Mouse (Mus musculus) ovary, postnatal 14 days (tissue): ENCODE measurements around the gene Colec11.

Experiments
- DNase-seq: peaks from one replicate; pipeline ENCODE4 v3.0.0; 2022; ENCODE audit warnings: low spot score

Gene Colec11

DNA sequence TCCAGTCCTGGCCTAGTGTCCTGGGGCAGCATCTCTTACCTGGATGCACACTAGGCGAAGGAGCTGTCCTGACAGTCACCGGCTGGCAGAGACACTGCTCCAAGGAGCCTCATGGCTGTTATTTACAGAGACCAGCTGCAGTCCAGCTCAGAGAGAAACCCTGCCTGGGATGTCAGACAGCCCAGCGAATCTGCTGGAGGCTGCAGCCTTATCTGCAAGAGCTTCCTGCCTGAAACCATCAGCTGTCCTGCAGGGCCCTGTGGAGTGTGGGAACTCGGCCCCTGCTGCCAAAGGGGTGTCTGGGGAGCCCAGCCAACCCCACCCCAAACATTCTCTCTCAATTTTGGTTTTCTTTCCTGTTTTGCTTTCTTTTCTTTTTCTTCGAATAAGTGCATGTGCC lies at the start of gene Colec11:
Colec11 (minus strand) TSS at position 183 of the 400 bp plus-strand sequence.
- DNase-seq = no peak

DNA sequence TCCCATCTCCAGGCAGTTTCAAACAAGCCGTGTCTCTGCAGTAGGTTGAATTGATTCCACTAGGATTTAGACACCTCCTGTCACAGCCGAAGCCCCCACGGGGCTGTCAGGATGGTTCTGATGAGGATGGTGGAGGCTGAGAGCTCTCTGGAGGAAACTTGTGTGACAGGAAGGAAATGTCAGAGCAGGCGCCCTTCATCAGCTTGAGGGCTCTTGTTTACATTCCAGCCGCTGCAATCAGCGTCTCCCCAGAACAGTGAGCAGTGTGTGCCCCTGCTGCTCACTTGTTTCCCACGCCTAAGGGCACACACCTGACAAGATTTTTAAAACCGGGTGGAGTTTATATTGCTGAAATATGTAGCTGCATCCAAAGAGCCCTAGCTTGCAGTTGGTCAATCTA lies 44.1 kb upstream of the Colec11 start:
- DNase-seq = no peak

DNA sequence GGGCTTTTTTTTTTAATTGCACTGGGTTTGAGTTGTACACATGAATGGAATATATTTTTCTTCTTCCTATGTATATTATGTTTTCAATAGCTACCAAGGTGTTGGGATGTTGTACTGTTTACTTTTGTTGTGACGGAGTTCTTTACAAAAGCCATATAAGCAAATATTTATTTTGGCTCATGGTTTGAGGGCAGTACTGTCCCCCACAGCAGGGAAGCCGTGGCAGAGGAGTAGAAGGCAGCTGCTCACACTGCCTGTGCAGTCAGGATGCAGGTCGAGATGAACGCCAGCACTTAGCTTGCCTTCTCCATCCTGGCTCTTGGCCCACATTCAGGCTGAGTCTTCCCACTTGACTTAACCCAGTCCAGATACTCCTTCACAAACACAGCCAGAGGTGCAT lies 43.6 kb upstream of the Colec11 start:
- no peak for DNase-seq

DNA sequence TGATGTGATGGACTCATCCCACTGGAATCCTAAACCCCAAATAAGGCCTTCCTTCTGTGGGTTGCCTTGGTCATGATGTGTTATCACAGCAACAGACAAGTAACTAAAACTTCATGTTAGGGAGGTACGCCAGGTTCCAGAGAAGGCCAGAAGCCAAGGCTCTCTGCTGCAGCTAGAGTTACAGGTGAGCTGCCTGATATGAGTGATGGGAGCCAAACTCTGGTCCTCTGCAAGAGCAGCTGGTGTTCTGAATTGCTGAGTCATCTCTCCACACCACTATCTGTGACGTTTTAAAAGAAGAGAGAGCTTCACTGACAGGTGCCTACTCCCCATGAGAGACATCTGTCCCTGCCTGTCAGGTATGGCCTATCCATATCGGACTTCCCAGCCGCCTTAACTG lies 39.5 kb upstream of the Colec11 start:
- DNase-seq = no peak

DNA sequence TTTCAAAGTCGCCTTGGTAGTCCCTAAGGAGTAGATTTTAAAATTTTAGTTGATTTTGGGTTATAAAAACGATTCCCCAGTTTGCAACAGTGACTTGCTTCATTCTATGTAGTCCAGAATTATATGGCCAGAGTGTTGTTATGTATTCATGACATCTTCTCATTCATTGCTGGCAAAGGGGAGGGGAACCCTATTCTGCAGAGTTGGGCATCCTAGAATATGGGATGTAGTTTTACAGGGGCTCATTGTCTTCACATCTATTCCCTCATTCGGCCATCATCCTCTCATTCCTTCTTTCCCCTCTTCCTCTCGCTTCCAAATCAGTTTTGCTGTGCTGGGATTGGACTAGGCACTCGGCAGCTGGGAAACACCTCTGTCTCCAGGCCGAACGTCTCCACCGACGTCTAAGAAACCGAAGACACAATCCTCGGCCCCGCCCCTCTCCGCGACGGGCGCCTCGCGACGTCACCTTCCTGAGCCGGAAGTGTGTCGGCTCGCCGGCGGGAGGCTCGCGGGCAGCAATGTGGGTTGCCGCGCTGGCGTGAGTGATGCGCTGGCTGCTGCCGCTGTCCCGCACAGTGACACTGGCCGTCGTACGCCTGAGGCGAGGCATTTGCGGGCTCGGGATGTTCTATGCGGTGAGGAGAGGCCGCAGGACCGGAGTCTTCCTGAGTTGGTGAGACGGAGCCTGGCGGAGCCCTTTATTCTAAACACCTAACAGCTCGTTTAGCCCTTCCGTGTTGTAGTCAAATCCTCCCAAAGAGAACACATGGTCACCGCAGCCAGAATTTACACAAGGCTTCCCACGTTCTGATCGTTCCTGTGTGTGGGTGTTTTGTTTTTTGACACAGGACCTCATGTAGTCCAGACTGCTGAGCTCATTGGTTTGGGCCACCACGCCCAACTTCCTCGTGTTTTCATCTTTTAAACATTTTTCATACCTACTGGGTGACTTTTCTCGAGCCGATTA lies 26.2 kb upstream of the Colec11 start, which contains the start of gene Rnaseh1:
Rnaseh1 (plus strand) TSS at position 462 of the 970 bp plus-strand sequence.
- DNase-seq = peak; percentile 85

DNA sequence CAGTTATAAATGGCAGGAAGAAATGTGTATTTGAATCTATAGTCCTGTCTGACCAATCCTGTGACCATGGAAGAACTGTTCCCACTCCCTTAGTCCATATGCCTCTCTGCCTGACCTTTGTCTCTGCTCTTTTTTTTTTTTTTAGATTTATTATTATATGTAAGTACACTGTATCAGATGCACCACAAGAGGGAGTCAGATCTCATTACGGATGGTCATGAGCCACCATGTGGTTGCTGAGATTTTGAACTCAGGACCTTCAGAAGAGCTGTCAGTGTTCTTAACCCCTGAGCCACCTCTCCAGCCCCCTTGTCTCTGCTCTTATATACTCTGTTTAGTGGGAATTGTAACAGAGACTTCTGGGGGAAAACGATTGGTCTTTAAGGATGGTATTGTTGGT lies 15.6 kb upstream of the Colec11 start:
- no peak for DNase-seq

DNA sequence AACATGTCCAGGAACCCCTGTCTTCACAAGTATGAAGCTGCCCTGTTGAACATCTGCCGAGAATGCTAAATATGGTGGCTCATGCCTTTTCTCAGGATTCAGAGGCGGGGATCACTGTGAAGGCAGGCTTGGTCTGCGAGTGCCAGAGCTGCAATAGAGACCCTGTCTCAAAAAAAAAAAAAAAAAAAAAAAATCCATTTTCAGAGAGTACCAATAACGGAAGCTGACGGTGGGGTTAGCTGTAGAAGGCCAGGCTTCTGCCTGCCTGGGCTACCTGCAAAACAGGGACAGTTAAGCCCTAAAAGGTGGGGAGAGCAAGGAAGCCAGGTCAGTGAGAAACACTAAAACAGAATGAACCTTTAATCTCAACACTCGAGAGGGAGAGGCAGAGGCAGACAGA lies 13.4 kb upstream of the Colec11 start:
- DNase-seq = no peak

DNA sequence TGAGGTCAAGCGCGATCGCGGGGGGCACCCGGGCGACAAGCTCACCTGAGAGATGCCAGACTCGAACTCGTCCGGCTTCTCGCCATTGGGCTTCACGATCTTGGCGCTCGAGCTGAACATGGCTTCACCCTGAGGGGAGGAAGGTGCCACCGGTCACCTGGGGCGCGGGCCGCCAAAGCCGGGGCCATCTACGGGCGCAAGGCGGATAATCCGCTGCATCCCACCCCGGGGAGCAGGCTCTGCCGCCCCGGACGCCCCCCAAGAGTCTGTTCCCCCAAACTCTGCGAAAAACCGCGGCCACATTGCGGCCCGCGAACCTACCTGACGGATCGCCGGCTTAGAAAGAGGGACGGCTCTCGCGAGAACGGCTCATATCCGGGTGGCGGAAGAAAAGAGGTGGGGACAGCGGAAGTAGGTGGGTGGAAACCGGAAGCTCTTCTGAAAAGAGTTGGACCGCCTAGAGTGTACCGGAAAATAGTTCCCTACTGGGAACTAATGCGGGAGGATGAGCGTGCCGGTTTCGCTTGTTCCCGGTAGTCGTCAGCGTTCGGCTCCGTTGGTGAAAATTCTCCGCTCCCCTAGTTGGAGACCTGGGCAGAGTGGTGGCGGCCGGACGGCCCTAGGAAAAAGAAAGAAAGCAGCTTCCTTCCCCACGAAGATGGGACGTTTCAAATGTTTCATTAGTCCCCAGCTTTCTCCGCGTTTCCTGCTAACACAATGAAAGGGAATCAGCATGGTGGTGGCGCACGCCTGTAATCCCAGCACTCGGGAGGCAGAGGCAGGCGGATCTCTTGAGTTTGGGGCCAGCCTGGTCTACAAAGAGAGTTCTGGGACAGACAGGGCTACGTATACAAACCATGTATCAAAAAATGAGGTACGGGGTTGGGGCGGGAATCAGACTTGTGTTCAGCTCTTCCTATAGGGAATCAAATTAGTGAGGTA lies 12.6 kb upstream of the Colec11 start, which contains the start of gene Rps7:
Rps7 (minus strand) TSS at position 419 of the 942 bp plus-strand sequence.
- DNase-seq = peak; percentile 91

DNA sequence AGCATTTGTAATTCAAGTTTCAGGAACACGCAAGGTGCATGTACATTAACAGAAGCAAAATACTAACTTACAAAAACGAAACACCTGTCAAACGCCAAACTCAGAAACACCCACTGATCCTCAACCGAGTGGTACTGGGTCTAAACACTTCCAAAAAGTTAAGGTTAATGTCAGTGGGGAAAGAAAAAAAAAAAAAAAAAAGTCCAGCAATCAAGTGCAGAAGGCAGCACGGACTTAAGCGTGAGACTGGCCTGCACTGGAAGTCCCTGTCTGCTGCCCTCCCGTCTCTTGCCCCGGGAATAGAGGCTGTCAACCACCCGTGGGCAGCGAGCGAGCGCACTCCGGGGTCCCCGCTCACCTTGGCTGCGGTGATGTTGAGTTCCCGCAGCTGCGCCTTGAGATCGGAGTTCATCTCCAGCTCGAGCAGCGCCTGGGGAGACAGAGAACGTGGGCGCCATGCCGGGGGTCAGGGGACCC lies 11.9 kb upstream of the Colec11 start:
- DNase-seq = no peak

DNA sequence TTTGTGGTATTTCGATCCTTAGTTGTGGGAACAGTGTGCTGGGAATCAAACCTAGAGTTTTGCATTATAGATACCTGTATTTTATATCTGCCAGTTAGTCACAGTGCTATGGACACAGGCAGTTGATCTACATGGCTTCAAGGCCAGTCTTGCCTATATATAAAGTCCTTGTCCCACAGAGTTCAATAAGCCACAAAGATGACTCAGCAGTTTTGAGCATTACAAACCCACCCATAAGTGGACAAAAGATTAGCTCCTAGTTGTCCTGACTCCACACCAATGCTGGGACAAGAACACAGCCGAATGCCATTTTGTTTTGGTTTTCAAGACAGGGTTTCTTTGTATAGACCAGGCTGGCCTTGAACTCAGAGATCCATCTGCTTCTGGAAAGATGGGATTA lies 5.3 kb upstream of the Colec11 start:
- no peak for DNase-seq

DNA sequence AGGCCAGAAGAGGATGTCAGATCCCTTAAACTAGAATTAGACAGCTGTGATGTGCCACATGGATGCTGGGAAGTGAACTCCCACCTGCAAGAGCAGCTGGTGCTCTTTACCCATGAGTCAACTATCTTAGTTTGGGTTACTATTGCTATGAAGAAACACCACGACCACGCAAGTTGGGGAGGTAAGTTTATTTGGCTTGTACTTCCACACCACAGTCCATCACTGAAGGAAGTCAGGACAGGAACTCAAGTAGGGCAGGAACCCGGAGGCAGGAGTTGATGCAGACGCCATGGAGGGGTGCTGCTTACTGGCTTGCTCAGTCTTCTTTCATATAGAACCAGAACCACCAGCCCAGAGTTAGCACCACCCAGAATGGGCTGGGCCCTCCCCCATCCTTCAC lies 3.9 kb upstream of the Colec11 start:
- DNase-seq = no peak

DNA sequence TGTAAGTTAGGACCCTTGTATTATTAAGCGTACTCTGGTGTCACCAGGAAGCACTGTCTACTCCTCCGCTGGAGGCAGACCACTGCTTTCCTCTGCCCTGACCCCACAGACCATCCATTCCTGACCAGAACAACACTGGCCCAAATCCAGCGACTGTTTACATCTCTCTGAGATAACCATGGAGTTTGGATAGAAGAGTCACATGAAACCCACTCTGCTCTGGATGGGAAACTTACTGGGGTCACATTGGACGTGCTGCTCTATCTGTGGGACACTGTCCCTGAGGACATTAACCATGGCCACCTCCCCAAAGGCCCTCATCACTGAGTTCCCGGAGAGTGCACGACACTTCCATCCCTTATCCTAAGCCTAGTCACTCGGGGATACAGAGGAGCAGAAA lies 2.2 kb upstream of the Colec11 start:
- DNase-seq = no peak

DNA sequence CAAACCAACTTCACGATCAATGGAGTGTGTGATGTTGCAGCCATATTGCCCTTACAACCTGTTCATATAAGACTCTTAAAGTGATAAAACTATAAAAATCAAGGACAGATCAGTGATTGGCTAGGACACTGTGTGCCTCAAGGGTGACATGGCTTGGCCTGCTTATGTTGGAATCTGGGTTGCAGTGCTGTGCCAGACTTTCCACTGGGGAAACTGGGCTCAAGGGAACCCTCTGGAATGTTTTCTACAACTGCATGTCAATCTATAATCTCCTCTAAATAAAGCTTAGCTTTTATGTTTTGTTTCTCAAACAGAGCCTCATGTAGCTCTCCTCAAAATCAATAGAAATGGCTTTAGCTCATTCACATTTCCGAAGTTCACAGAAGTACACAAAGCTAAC lies 1.1 kb upstream of the Colec11 start:
- no peak for DNase-seq

DNA sequence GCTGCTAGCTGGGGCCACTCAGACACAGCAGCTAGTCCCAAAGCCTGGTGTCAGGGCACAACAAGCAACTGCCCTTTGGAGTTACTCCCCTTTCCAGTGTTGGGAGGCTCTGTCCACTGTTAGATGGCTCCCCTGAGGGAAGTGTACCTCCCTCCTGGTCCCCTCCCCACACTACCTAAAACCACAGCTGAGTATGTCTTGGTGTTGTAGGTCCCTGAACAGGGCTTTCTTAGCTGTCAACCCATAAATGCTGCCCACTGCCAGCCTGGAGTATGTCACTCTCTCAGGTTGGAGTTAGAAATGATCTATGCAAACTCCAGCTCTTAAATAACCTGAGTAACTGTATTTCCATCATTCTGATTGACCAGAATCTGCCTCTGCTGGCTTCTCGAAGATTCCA lies 536 bp downstream of the Colec11 start:
- DNase-seq = no peak

DNA sequence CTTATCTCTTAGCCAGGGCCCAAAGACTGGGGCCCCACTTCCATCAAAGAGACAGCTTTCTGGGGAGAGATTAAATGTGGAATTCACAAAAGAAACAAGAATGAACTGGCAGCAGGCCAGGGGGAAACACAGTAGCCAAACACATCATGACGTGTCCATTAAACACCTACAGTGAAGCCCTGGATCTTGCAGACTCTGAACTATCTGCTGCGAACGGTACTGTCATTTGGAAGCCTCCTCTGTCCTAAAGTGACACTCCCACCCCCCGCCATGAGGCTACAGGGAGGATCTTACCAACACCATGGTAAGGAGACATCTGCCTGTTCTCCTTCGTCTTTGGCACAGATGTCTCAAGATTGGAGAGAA lies 1.0 kb downstream of the Colec11 start:
- DNase-seq = no peak

DNA sequence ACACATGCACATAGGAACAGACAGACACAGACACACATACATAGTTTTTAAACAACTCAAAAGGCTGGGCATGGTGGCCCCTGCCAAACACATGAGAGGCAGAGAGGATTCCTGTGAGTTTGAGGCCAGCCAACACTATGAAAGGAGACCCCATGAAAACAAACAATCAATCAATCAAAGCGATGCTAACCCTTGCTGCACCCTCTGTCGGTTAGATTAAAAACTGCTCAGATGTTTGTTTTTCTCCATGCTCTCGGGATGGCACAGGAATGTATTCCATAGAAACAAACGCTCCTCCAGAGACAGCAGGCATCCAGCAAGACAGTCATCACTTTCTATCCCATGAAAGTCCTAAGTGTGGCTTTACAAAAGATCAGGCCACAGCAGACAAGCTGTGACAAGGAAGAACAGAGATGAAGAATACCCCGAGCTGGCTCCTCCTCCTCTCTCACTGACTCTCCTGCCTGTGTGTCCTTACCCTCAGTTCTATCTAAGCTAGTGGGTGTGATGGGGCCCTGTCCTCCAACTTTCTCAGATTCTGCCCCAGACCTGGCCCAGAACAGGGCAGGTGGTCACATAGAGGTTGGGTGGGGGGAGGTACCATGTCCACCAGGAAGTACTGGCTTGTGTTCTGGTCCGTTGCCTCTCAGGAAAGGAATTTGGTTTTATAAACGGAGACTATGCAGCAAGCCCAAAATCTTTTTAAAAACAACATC lies 1.6 kb downstream of the Colec11 start:
- DNase-seq = no peak

DNA sequence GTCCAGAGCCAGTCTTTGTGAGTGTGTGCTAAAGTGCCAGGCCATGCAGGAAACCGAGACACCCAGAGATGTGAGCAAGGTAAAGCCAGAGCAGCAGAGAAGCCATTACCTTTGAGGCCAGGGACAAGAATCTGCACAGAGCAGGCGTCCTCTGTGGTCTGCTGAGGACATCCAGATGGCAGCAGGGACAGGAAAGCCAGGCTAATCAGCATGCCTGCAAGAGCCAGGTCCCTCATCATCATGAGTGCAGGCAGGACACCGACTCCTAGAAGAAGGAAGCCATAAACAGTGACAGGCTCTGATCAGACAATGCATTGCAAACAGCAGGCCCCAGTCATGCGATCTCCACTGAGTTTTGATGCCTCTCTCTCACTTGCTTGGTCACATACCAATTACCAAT lies 5.9 kb downstream of the Colec11 start:
- DNase-seq = no peak

DNA sequence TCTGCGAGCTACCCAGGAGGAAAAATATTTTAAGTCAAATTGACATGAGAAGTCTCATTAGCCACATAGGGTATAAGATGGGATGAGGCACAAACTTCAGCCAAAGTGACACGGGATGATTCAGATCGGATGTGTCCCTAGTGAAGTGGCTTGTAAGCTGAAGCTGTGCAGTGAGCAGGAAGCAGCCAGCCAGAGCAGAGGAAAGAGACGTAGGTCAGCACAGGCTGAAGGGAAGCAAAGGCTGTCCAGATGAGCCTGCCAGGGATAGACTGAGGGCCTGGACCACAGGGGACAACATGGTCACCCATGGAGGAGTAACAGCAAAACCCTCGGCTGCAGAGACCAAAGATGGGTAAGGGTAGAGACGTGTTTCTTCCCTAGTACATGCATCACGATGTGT lies 8.8 kb downstream of the Colec11 start:
- no peak for DNase-seq

DNA sequence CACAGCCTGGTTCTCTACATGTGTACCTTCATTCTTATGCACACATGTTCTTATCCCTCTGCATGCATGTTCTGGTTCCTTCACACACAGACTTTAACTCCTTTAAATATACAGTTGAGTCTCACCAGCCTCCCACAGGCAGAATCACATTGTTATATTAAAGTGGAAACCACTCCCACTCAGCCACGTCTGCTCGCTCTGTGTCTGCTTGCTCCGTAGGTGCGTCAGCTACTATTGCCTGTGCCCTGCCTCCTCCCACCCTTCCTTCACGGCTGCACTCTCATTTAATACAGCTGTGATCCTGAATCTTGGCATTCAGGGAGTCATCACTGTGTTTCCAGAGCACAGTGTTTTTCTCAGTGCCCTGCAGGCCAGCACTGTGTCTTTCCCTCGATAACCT lies 10.8 kb downstream of the Colec11 start:
- no peak for DNase-seq

DNA sequence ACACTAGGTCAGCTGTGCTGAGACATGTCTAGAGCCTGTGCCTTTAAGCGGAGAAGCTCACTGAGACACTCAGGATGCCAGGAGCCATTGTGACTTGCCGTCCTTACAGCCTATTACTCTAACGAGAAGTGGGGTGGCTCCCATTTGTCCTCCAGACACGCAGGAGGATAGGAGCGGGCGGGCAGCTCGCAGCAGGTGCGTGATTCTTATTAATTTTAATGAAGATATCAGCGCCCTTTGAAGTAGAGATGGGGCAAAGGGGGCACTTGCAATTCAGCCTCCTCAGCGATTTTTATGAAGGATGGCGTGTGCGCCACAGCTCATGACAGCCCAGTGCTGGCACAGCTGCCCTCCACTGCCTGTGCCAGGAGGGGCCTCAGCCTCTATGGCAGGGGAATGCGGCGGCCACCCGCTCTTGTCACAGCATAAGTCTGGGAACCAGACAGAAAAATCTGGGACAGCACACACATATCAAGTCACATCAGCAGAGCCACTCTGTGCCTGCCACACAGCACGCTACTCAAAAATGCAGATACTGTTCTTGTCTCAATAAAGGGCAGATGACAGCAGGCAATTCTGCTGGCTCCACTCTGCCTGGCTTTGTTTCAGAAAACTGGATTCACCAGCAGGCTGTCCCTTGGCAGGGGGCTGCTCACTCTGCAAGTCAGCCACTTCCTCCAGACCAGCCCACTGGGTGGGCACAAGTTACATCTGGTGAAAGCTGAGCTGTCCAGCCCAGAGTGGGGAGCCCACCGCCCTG lies 15.5 kb downstream of the Colec11 start:
- DNase-seq = no peak

DNA sequence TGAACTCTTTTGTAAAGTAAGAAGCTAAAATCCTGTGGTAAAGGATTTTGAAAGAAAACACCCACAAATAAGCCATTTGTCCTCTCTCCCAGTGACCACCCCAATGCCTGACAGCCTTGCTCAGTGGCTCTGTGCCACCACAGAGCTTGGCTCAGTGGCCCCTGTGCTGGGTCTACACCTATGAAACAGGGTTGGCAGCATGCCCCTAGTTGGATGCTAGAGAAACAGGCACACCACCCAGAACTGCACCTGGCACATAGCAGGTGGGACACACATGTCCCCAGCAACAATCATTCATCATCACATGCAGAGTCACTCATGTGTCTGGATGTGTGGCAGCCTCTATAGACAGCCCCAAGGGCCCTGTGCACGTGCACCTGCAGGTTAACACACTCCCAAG lies 19.7 kb downstream of the Colec11 start:
- DNase-seq = no peak
